Mouse (Mus musculus) lung, embryonic 14.5 days (tissue): ENCODE results near the gene Frmpd2. TPM values are rescaled to one million over a fixed set of nuclear protein-coding genes. Genes with fewer than 3 reads are reported as not detected.
A peak's percentile ranks its signal among the peaks of the same experiment; 100 is the strongest.

Source experiments
- ATAC-seq: fragments of 200-750 bp; cut with Nextera tagmentation; 2 replicates; pipeline ENCODE4 v1.8.0; 2017; ENCODE audit warnings: mild to moderate bottlenecking, moderate TSS enrichment, moderate library complexity; ENCODE audit not compliant: insufficient read depth
- DNase-seq: peaks from one replicate; pipeline ENCODE4 v3.0.0-alpha.2; 2015
- H3K27ac ChIP-seq: fragments of 300-500 bp; sonication (generic); 2 replicates; pipeline ENCODE4 v1.5.1; 2014; ENCODE audit warnings: low read depth, mild to moderate bottlenecking, moderate library complexity
- H3K27me3 ChIP-seq: fragments of 300-500 bp; sonication (generic); 2 replicates; pipeline ENCODE4 v1.6.1; 2014; ENCODE audit warnings: low read length, control low read depth; ENCODE audit not compliant: insufficient read depth
- H3K36me3 ChIP-seq: fragments of 300-500 bp; sonication (generic); 2 replicates; pipeline ENCODE4 v1.6.1; 2014; ENCODE audit warnings: control low read depth; ENCODE audit not compliant: insufficient read depth
- H3K4me1 ChIP-seq: fragments of 300-500 bp; sonication (generic); 2 replicates; pipeline ENCODE4 v1.6.1; 2014; ENCODE audit warnings: antibody characterized with exemption, control low read depth; ENCODE audit not compliant: insufficient read depth
- H3K4me2 ChIP-seq: fragments of 300-500 bp; sonication (generic); 2 replicates; pipeline ENCODE4 v1.6.1; 2014; ENCODE audit warnings: mild to moderate bottlenecking
- H3K4me3 ChIP-seq: fragments of 300-500 bp; sonication (generic); 2 replicates; pipeline ENCODE4 v1.5.1; 2014; ENCODE audit warnings: low read depth, low read length
- H3K9ac ChIP-seq: fragments of 300-500 bp; sonication (generic); 2 replicates; pipeline ENCODE4 v1.6.1; 2014
- H3K9me3 ChIP-seq: fragments of 300-500 bp; sonication (generic); 2 replicates; pipeline ENCODE4 v1.6.1; 2016; ENCODE audit warnings: low read depth, low read length, control low read depth
- CTCF ChIP-seq: IDR thresholded peaks from 2 replicates; pipeline ENCODE4 v1.5.1; 2016; ENCODE audit warnings: antibody characterized with exemption, low read depth
- WGBS: fragments of 180-500 bp; shearing (Covaris S2); extraction: QIAGEN DNeasy Blood & Tissue Kit; methylation state at CpG from one replicate; pipeline ENCODE4 v1.1.7; 2014; 5-methylcytosine and 5-hydroxymethylcytosine counted together
- polyA plus RNA-seq: library from polyadenylated mRNA; unstranded; fragments of >200 nt; fragmentation: Nextera tagmentation; extraction: Ambion mirVana; gene quantifications from 2 replicates; pipeline ENCODE4 v1.2.1, GENCODE M21; 2014

Frmpd2 gene
- polyA plus RNA-seq, 1 experiment from 2014 or later = not detected

DNA sequence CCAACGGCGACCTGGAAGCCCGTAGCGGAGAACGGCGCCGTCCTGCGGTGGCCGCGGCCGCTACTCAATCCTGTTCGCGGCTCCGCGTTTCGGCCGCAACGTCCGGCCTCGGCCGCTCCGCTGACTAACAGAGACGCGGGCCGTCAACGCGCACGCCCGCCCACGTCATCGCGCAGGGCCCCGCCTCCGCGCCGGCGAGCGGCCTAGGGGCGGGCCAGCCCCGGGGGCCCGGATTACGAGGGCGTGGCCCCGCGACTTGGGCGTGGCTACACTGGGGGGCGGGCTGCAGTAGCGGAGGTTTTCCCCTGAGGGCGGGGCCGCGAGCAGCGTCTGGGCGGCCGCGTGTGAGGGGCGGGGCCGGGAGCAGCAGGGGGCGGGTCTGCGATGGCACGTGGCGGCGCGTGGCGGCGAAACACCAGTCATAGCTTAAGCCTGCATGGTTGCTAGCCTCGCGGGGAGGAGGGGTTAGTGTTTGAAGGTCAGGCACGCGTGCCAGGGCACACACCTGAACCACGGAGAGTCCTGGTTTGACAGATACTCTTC is 24.4 kb upstream of the Frmpd2 start, which contains the start of gene Mapk8:
Gene Mapk8 (minus strand): TSS at position 132 of the 543 bp plus-strand sequence.
- DNase-seq (peak; percentile 98), ATAC-seq (peak; percentile 97)
- no peak for TF ChIP-seq CTCF
- no peaks in the 10 kb centered on the region for H3K4me1 ChIP-seq
- peak within 1 kb of the TSS; percentile 93 for H3K27ac ChIP-seq
- no peaks in the 10 kb centered on the region for H3K36me3 ChIP-seq
- WGBS = 0% methylated on average over 64 of the region's 70 CpGs
- peak within 1 kb of the TSS; percentile 94 for H3K9ac ChIP-seq
- no peaks in the 10 kb centered on the region for H3K27me3 ChIP-seq
- no peaks in the 10 kb centered on the region for H3K9me3 ChIP-seq
- H3K4me3 ChIP-seq = peak within 1 kb of the TSS; percentile 92
- H3K4me2 ChIP-seq = peak within 1 kb of the TSS; percentile 64

- ATAC-seq = no peak
Observed at GRCm38 (mm10) chr14:33448276-33448675, 23.2 kb upstream of the Frmpd2 start.

DNA sequence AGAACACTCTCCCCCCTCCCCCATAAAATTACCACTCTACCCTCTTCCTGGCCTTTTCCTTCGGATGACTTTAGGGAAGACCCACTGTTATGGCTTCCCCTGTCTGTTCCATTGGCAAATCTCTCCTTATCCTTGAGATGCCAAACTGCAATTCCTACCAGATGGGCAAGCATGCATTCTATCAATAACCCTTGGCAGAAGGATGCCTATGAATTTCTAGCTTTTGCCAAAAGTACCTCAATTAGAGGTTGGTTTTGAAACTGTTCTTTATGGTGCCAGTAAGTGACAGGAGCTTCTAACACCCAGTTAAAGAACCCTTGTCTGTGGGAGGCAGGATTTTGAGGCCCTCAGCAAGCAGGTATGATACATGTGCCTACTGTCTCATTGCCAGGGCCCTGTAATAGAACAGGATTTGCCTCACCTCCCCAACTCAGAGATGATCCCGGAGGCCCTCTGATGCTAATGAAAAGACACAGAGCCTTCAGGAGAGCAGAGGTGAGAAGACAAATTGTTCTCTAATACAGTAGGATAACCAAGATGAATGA is 22.1 kb upstream of the Frmpd2 start:
- Histone ChIP-seq H3K27ac (no peak overlapping the region), H3K27me3 (no peaks in the 10 kb centered on the region), H3K4me1 (no peaks in the 10 kb centered on the region), H3K4me3 (no peak overlapping the region), H3K4me2 (no peak overlapping the region), H3K9me3 (no peaks in the 10 kb centered on the region), H3K36me3 (no peaks in the 10 kb centered on the region), H3K9ac (no peak overlapping the region)
- ATAC-seq (no peak), DNase-seq (no peak)
- TF ChIP-seq CTCF = no peak
- WGBS = 85% methylated on average over 2 of the region's 2 CpGs

More at GRCm38 (mm10) chr14:33448276-33448675, 23.2 kb upstream of the Frmpd2 start:
- H3K36me3 ChIP-seq = no peaks in the 10 kb centered on the region
- no peak overlapping the region for H3K4me2 ChIP-seq
- no peaks in the 10 kb centered on the region for H3K4me1 ChIP-seq
- no peak for TF ChIP-seq CTCF
- no peak overlapping the region for H3K27ac ChIP-seq
- no peaks in the 10 kb centered on the region for H3K27me3 ChIP-seq
- WGBS = 74% methylated on average over 4 of the region's 4 CpGs
- no peak overlapping the region for H3K4me3 ChIP-seq
- H3K9ac ChIP-seq = no peak overlapping the region
- DNase-seq = no peak
- H3K9me3 ChIP-seq = no peaks in the 10 kb centered on the region

DNA sequence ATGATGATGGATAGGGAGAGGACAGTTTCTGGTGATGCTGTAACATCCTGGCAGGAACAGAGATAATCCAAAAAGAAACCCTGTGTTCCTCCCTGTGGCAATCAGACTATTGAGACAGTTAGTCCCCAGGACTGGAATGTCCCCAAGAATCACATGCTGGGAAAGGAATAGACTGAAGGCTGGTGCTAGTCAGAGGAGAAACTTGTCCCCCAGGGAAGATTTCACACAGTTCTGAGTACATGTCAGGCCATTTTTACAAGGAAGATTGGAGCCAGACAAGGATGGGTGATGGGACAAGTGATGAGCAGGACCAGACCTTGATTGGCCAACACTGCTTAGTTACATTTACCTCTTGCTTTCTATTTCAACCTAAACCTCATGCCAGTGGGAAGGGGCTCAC is 21.2 kb upstream of the Frmpd2 start:
- Histone ChIP-seq H3K4me1 (no peaks in the 10 kb centered on the region), H3K27me3 (no peaks in the 10 kb centered on the region), H3K27ac (no peak overlapping the region), H3K9ac (no peak overlapping the region), H3K4me2 (no peak overlapping the region), H3K9me3 (no peaks in the 10 kb centered on the region), H3K4me3 (no peak overlapping the region), H3K36me3 (no peaks in the 10 kb centered on the region)
- ATAC-seq = no peak
- DNase-seq = no peak
- no peak for TF ChIP-seq CTCF

DNA sequence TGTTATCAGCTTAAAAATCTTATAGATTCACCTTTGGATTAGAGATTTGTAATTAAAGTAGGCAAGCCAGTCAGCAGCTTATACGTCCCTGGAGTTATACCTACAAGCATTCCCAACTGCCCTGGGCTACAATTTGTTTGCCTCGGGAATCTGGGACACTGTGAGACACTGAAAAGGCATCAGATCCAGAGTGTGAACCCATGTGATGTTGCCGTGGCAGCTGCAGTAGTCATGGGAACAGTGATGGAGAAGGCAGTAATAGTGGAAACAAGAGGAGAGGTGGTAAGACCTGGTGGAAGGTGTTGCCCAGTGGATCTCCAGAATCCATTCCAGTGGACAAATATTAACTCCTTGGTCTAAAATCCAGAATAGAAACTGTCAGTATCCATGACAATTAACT is 7.8 kb upstream of the Frmpd2 start:
- TF ChIP-seq CTCF = no peak
- 67% methylated on average over 3 of the region's 3 CpGs for WGBS
- Histone ChIP-seq H3K9ac (no peak overlapping the region), H3K9me3 (no peaks in the 10 kb centered on the region), H3K4me1 (no peaks in the 10 kb centered on the region), H3K4me2 (no peak overlapping the region), H3K27me3 (no peaks in the 10 kb centered on the region), H3K4me3 (no peak overlapping the region), H3K27ac (no peak overlapping the region), H3K36me3 (no peaks in the 10 kb centered on the region)
- no peak for DNase-seq
- no peak for ATAC-seq

GRCm38 (mm10) chr14:33467766-33468165 is 3.7 kb upstream of the Frmpd2 start:
- H3K9ac ChIP-seq = no peak overlapping the region
- H3K4me2 ChIP-seq = no peak overlapping the region
- no peaks in the 10 kb centered on the region for H3K36me3 ChIP-seq
- no peaks in the 10 kb centered on the region for H3K27me3 ChIP-seq
- DNase-seq = no peak
- H3K4me1 ChIP-seq = no peaks in the 10 kb centered on the region; the same call in 1 of the 2 replicates
- no peak for TF ChIP-seq CTCF
- no peaks in the 10 kb centered on the region for H3K9me3 ChIP-seq
- ATAC-seq = no peak
- H3K4me3 ChIP-seq = no peak overlapping the region
- WGBS = 57% methylated on average over 6 of the region's 6 CpGs
- H3K27ac ChIP-seq = no peak overlapping the region

DNA sequence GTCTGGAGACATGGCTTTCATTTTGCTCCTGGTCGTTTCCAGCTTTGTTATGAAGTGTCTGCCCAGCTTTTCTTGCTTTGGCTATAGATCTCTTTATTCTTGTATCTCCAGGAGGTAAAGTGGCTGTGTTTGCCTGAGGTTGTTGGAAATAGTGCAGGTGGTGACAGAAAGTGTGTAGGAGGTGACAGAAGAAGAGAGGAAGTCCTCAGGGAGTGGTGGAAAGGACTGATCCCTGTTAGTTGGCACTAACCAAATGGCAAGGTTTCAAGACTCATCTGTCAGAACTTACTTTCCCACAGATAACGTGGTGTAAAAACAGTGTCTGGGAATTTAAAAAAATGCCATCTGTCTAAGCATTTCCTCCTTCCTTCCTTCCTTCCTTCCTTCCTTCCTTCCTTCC is 3.0 kb downstream of the Frmpd2 start:
- ATAC-seq (no peak), DNase-seq (no peak)
- 41% methylated on average over 2 of the region's 2 CpGs for WGBS
- no peak overlapping the region for H3K4me2 ChIP-seq
- H3K9me3 ChIP-seq = no peaks in the 10 kb centered on the region
- no peak overlapping the region for H3K9ac ChIP-seq
- no peaks in the 10 kb centered on the region; the same call in 1 of the 2 replicates for H3K4me1 ChIP-seq
- H3K36me3 ChIP-seq = no peaks in the 10 kb centered on the region
- no peak for TF ChIP-seq CTCF
- H3K4me3 ChIP-seq = no peak overlapping the region
- H3K27ac ChIP-seq = no peak overlapping the region
- no peaks in the 10 kb centered on the region for H3K27me3 ChIP-seq
